Mouse (Mus musculus) embryonic facial prominence, embryonic 10.5 days (tissue): ENCODE measurements around the gene Grin3a. TPM values are rescaled to one million over a fixed set of nuclear protein-coding genes. Genes with fewer than 3 reads are reported as not detected.
A peak's percentile ranks its signal among the peaks of the same experiment; 100 is the strongest.
"Not testable (repeated sequence)": the region's sequence is repeated elsewhere in the genome, so short reads cannot be mapped to it uniquely, and the experiment has no call there.

Source experiments
- DNase-seq: peaks from one replicate; pipeline ENCODE4 v3.0.0-alpha.2; 2017; ENCODE audit warnings: low spot score
- H3K27ac ChIP-seq: fragments of 300-500 bp; sonication (generic); replicated peaks from 2 replicates; pipeline ENCODE4 v1.5.1; 2016; ENCODE audit warnings: mild to moderate bottlenecking
- H3K27me3 ChIP-seq: fragments of 300-500 bp; sonication (generic); replicated peaks from 2 replicates; pipeline ENCODE4 v1.6.1; 2016; ENCODE audit warnings: low read depth, mild to moderate bottlenecking; ENCODE audit not compliant: poor library complexity, severe bottlenecking
- H3K36me3 ChIP-seq: fragments of 300-500 bp; sonication (generic); replicated peaks from 2 replicates; pipeline ENCODE4 v1.6.1; 2016; ENCODE audit warnings: mild to moderate bottlenecking, moderate library complexity
- H3K4me1 ChIP-seq: fragments of 300-500 bp; sonication (generic); 2 replicates; pipeline ENCODE4 v1.6.1; 2016
- H3K4me3 ChIP-seq: fragments of 300-500 bp; sonication (generic); 2 replicates; pipeline ENCODE4 v1.5.1; 2016; ENCODE audit warnings: mild to moderate bottlenecking, moderate library complexity
- H3K9me3 ChIP-seq: fragments of 300-500 bp; sonication (generic); 2 replicates; pipeline ENCODE4 v1.6.1; 2016; ENCODE audit warnings: mild to moderate bottlenecking
- WGBS: fragments of 180-500 bp; shearing (Covaris S2); methylation state at CpG from one replicate; pipeline ENCODE4 v1.1.7; 2016; 5-methylcytosine and 5-hydroxymethylcytosine counted together
- polyA plus RNA-seq: library from polyadenylated mRNA; unstranded; fragments of >200 nt; fragmentation: Nextera tagmentation; extraction: Ambion mirVana; gene quantifications from 2 replicates; pipeline ENCODE4 v1.2.1, GENCODE M21; 2016

Grin3a gene
- polyA plus RNA-seq, 1 experiment from 2014 or later, result 0.49 TPM

- H3K9me3 ChIP-seq, result no peaks in the 10 kb centered on the region
- no peak overlapping the region for H3K4me3 ChIP-seq
- no peaks in the 10 kb centered on the region for H3K4me1 ChIP-seq
- 92% methylated on average over 4 of the region's 4 CpGs for WGBS
- no peaks in the 10 kb centered on the region for H3K27me3 ChIP-seq
- no peak for DNase-seq
- no peak overlapping the region for H3K27ac ChIP-seq
- peaks cover 64% of the 10 kb centered on the region for H3K36me3 ChIP-seq
These were observed 183.3 kb downstream of the Grin3a start for GRCm38 (mm10) chr4:49662231-49662630.

- Histone ChIP-seq H3K27me3 (no peaks in the 10 kb centered on the region), H3K36me3 (peaks cover 69% of the 10 kb centered on the region), H3K27ac (no peak overlapping the region), H3K9me3 (no peaks in the 10 kb centered on the region), H3K4me1 (no peaks in the 10 kb centered on the region), H3K4me3 (no peak overlapping the region)
- no peak for DNase-seq
- WGBS, result 95% methylated on average over 9 of the region's 9 CpGs
These were observed 183.9 kb downstream of the Grin3a start for GRCm38 (mm10) chr4:49661664-49662063.

DNA sequence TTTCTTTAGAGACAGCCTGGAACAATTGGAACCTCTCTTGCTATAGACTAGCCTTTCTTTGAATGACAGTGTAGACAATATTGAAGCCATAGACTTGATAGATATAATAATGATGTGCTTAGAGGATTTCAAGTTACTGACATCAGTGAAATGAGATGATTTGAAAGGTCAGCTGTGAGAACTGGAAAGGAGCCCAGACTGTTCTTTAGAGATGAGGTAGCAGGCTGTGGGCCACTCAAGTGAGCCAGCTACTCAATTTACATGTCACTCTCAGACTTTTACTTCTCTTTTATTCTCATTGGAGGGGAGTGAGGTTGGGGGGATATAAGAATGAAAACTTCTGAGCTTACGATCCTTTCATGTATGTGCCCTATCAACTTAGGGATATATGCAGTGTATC lies 186.1 kb downstream of the Grin3a start:
- Histone ChIP-seq H3K36me3 (peaks cover 85% of the 10 kb centered on the region), H3K4me3 (no peak overlapping the region), H3K27me3 (no peaks in the 10 kb centered on the region), H3K27ac (no peak overlapping the region), H3K4me1 (no peaks in the 10 kb centered on the region), H3K9me3 (no peaks in the 10 kb centered on the region)
- 97% methylated on average over 1 of the region's 1 CpGs for WGBS
- no peak for DNase-seq

DNA sequence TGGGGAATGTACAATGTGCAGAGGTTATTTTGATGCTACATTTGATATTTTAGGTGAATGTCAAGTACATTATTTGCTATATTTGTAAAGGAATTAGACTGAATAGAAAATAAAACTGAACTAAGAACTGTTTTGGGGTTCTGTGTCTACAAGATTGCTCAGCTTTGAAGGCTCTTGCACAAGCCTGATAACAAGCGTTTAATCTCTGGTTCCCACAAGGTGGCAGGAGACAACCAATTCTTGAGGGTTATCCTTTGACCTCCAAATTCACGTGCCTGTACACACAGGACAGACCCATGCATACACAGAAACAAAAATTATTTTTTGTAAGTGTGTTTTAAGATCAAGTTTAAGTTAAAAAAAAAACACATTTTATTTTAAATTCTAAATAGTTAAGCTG lies 205.6 kb downstream of the Grin3a start:
- no peak for DNase-seq
- Histone ChIP-seq H3K36me3 (peaks cover 93% of the 10 kb centered on the region), H3K4me1 (no peaks in the 10 kb centered on the region), H3K27ac (no peak overlapping the region), H3K27me3 (no peaks in the 10 kb centered on the region), H3K9me3 (no peaks in the 10 kb centered on the region), H3K4me3 (no peak overlapping the region)
- 81% methylated on average over 2 of the region's 2 CpGs for WGBS

DNA sequence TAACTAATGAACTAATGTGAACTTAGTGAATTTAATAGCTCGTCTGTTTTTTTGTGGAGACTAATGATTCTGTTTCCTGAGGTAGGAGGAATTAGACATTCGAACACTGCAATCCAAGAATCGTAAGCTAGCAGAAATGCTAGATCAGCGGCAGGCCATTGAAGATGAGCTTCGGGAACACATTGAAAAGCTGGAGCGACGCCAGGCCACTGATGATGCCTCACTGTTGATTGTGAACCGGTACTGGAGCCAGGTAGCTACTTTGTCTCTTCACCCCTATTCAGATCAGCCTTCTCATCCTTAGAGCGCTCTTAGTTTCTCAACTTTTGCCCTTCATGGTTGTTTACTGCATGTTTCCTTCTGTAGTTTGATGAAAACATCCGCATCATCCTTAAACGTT lies 207.7 kb downstream of the Grin3a start:
- Histone ChIP-seq H3K36me3 (peaks cover 87% of the 10 kb centered on the region), H3K27me3 (no peaks in the 10 kb centered on the region), H3K27ac (no peak overlapping the region), H3K9me3 (no peaks in the 10 kb centered on the region), H3K4me1 (peaks cover 7% of the 10 kb centered on the region; the same call in 1 of the 2 replicates), H3K4me3 (no peak overlapping the region)
- 95% methylated on average over 11 of the region's 11 CpGs for WGBS
- DNase-seq, result no peak

- under 1% methylated on average over 30 of the region's 30 CpGs for WGBS
- Histone ChIP-seq H3K36me3 (peaks cover 37% of the 10 kb centered on the region), H3K4me1 (peaks cover 10% of the 10 kb centered on the region; the same call in 1 of the 2 replicates), H3K27ac (peak overlapping the region; percentile 90), H3K4me3 (peak overlapping the region; percentile 91), H3K27me3 (no peaks in the 10 kb centered on the region), H3K9me3 (no peaks in the 10 kb centered on the region)
- no peak for DNase-seq
These were observed 213.4 kb downstream of the Grin3a start for GRCm38 (mm10) chr4:49632139-49632481.

GRCm38 (mm10) chr4:49631319-49632138 lies 214.0 kb downstream of the Grin3a start, which contains the start of gene Rnf20:
Gene Rnf20, plus strand, starts transcription at chr4:49632006.
- DNase-seq, result peak; percentile 95
- 4% methylated on average over 37 of the region's 37 CpGs for WGBS
- Histone ChIP-seq H3K27me3 (no peaks in the 10 kb centered on the region), H3K36me3 (peaks cover 31% of the 10 kb centered on the region), H3K9me3 (no peaks in the 10 kb centered on the region), H3K4me1 (peaks cover 11% of the 10 kb centered on the region; the same call in 1 of the 2 replicates), H3K27ac (peak within 1 kb of the TSS; percentile 90), H3K4me3 (peak within 1 kb of the TSS; percentile 91)

DNA sequence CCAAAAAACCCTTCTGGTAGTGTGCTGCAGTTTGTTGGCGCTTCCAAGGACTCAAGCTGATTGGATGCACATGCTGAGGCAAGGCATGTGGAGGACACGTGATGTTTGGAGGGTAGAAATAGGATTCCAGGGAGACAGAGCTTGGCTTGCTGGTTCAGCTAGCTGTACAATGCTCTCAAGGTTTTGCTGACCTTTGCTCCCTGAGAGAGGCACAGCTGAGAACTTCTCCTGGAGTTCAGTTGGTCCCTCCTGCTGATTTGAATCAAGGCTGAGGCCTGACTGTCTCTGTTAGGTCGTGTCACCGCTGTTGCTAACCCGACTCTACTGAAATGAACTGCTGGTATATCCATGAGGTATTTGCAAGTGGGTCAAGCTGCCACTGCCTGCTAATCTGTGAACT lies 216.6 kb downstream of the Grin3a start:
- 75% methylated on average over 5 of the region's 5 CpGs for WGBS
- no peaks in the 10 kb centered on the region for H3K27me3 ChIP-seq
- peaks cover 13% of the 10 kb centered on the region; the same call in 1 of the 2 replicates for H3K4me1 ChIP-seq
- peaks cover 5% of the 10 kb centered on the region for H3K36me3 ChIP-seq
- no peak for DNase-seq
- H3K27ac ChIP-seq, result no peak overlapping the region
- no peaks in the 10 kb centered on the region for H3K9me3 ChIP-seq
- H3K4me3 ChIP-seq, result no peak overlapping the region

DNA sequence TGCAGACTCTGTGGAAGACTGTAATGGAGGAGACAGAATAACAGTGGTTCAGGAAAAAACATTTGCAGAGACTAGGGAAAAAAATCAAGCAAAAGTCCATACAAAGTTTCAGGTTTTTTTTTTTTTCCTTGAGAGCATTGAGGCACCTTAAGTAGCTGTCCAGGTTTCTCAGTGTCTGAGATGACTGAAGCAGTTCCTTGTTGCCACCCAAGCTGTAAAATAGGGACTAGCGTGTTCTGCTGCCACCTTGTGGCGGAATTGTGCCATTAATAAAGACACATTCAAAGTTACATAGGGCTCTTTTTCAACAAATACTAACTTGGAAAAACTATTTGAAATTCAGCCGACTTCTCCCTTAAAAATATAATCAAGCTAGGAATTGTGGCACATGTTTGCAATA lies 218.6 kb downstream of the Grin3a start:
- peak; percentile 68 for DNase-seq
- H3K27ac ChIP-seq, result no peak overlapping the region
- no peaks in the 10 kb centered on the region for H3K27me3 ChIP-seq
- H3K36me3 ChIP-seq, result no peaks in the 10 kb centered on the region
- H3K4me1 ChIP-seq, result peaks cover 3% of the 10 kb centered on the region; the same call in 1 of the 2 replicates
- H3K4me3 ChIP-seq, result no peak overlapping the region
- WGBS, result 5% methylated on average over 3 of the region's 3 CpGs
- no peaks in the 10 kb centered on the region for H3K9me3 ChIP-seq

DNA sequence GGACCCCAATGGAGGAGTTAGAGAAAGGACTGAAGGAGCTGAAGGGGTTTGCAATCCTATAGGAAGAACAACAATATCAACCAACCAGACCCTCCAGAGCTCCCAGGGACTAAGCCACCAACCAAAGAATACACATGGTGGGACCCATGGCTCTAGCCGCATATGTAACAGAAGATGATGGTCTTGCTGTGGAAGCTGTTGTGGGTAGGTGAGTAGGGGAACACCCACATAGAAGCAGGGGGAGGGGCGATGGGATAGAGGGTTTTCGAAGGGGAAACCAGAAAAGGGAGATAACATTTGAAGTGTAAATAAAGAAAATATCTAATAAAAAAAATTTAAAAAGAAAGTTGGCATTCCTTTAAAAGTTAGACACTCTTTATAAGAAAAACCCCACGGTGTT lies 220.6 kb downstream of the Grin3a start:
- 88% methylated on average over 4 of the region's 4 CpGs for WGBS
- H3K4me1 ChIP-seq, H3K36me3 ChIP-seq, H3K4me3 ChIP-seq, H3K9me3 ChIP-seq, H3K27me3 ChIP-seq, DNase-seq, H3K27ac ChIP-seq: not testable (repeated sequence)

GRCm38 (mm10) chr4:49623916-49624315 lies 221.6 kb downstream of the Grin3a start:
- peaks cover 3% of the 10 kb centered on the region; the same call in 1 of the 2 replicates for H3K4me1 ChIP-seq

DNA sequence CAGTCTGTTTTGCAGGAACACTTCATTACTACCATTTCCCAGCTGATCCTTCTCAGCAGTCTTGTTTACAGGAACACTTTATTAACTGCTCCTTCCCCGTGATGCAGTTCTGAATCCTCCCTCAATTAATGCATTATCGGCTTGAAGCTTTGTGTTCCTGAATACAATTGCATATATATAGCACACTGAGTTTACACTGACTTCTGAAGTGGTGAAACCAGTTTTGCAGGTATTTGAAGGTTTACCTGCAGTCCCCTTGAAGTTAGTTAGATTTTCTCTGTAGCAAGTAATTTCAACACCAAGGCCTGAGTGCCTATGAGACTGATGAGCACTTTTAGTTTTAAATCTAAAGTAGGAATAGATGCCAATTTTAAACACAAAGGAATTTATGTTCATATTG lies 223.3 kb downstream of the Grin3a start:
- Histone ChIP-seq H3K36me3 (no peaks in the 10 kb centered on the region), H3K9me3 (no peaks in the 10 kb centered on the region), H3K27me3 (no peaks in the 10 kb centered on the region), H3K4me3 (no peak overlapping the region), H3K27ac (no peak overlapping the region), H3K4me1 (peaks cover 3% of the 10 kb centered on the region; the same call in 1 of the 2 replicates)
- DNase-seq, result no peak
- 79% methylated on average over 2 of the region's 2 CpGs for WGBS

More at GRCm38 (mm10) chr4:49623916-49624315, 221.6 kb downstream of the Grin3a start:
- no peak for DNase-seq
- Histone ChIP-seq H3K27ac (no peak overlapping the region), H3K27me3 (no peaks in the 10 kb centered on the region), H3K9me3 (no peaks in the 10 kb centered on the region), H3K36me3 (no peaks in the 10 kb centered on the region), H3K4me3 (no peak overlapping the region)
- WGBS, result 85% methylated on average over 4 of the region's 4 CpGs

DNA sequence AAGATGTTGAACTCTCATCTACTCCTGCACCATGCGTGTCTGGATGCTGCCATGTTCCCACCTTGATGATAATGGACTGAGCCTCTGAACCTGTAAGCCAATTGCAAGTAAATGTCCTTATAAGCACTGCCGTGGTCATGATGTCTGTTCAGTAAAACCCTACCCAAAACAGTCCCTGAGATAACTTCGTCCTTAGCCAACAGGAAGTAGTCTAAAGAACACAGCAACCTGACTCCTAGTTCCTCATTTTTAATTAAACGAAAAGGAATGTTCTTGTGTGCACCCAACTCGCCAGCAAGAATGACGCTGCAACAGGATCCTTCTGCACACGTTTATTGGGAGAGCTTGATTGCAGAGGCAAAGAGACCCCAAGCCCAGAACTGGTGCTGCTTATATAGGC lies 225.7 kb downstream of the Grin3a start:
- not testable (repeated sequence) for DNase-seq, H3K4me3 ChIP-seq, H3K36me3 ChIP-seq, H3K27ac ChIP-seq, H3K27me3 ChIP-seq, H3K4me1 ChIP-seq, H3K9me3 ChIP-seq
- WGBS, result 89% methylated on average over 7 of the region's 7 CpGs
